Mouse (Mus musculus) MEL (cell line): ENCODE measurements around the gene Per1. TPM values are rescaled to one million over a fixed set of nuclear protein-coding genes. Genes with fewer than 3 reads are reported as not detected.
A peak's percentile ranks its signal among the peaks of the same experiment; 100 is the strongest.

Source experiments
- DNase-seq: peaks from one replicate; pipeline ENCODE4 v3.0.0; 2011; ENCODE audit warnings: low read depth, low spot score
- H3K27ac ChIP-seq: 2 replicates; pipeline ENCODE4 v1.5.1; 2012; ENCODE audit warnings: low read depth, mild to moderate bottlenecking, control low read depth, low read length, moderate library complexity; ENCODE audit not compliant: control insufficient read depth
- H3K27me3 ChIP-seq, 2 experiments: fragments of 150-350 bp in 1 of 2; sonication (generic) in 1 of 2; 2 replicates each; pipeline ENCODE4 v1.6.1; 2012; ENCODE audit warnings: low read length in 2 of 2, mild to moderate bottlenecking in 2 of 2, improper control_type of control experiment in 1 of 2, moderate library complexity in 1 of 2; ENCODE audit not compliant: insufficient read depth in 2 of 2, control insufficient read depth in 1 of 2
- H3K36me3 ChIP-seq, 2 experiments: 2 replicates each; pipeline ENCODE4 v1.6.1; 2012 to 2014; ENCODE audit warnings: low read length in 2 of 2, improper control_type of control experiment in 1 of 2, inconsistent platforms in 1 of 2, mild to moderate bottlenecking in 1 of 2; ENCODE audit not compliant: insufficient read depth in 2 of 2, control insufficient read depth in 1 of 2
- H3K4me1 ChIP-seq, 2 experiments: fragments of 150-350 bp in 1 of 2; sonication (generic) in 1 of 2; 2 replicates each; pipeline ENCODE4 v1.6.1; 2012; ENCODE audit warnings: low read length in 2 of 2, improper control_type of control experiment in 1 of 2, mild to moderate bottlenecking in 1 of 2; ENCODE audit not compliant: insufficient read depth in 2 of 2, control insufficient read depth in 1 of 2
- H3K4me3 ChIP-seq, 2 experiments: fragments of 150-350 bp in 1 of 2; sonication (generic) in 1 of 2; 2 replicates each; pipeline ENCODE4 v1.5.1; 2012; ENCODE audit warnings: low read depth in 2 of 2, low read length in 2 of 2, mild to moderate bottlenecking in 2 of 2, moderate library complexity in 2 of 2, control low read depth in 1 of 2, improper control_type of control experiment in 1 of 2; ENCODE audit not compliant: control insufficient read depth in 1 of 2, insufficient read depth in 1 of 2
- H3K79me2 ChIP-seq: 2 replicates; pipeline ENCODE4 v1.6.1; 2012; ENCODE audit warnings: mild to moderate bottlenecking, low read length, moderate library complexity; ENCODE audit not compliant: control insufficient read depth, poor library complexity, insufficient read depth
- H3K9ac ChIP-seq: 2 replicates; pipeline ENCODE4 v1.6.1; 2012; ENCODE audit warnings: low read depth, mild to moderate bottlenecking, control low read depth, low read length, moderate library complexity; ENCODE audit not compliant: control insufficient read depth, poor library complexity, severe bottlenecking
- H3K9me3 ChIP-seq: fragments of 150-350 bp; sonication (generic); replicated peaks from 2 replicates; pipeline ENCODE4 v1.6.1; 2012; ENCODE audit warnings: mild to moderate bottlenecking, low read length, improper control_type of control experiment, moderate library complexity; ENCODE audit not compliant: insufficient read depth
- BHLHE40 ChIP-seq: IDR thresholded peaks from 2 replicates; pipeline ENCODE4 v1.6.1; 2012; ENCODE audit warnings: low read depth, mild to moderate bottlenecking, inconsistent platforms, low read length, improper control_type of control experiment, borderline replicate concordance
- CHD1 ChIP-seq: IDR thresholded peaks from 2 replicates; pipeline ENCODE4 v1.6.1; 2012; ENCODE audit warnings: low read depth, mild to moderate bottlenecking, inconsistent platforms, low read length, improper control_type of control experiment
- E2F4 ChIP-seq: IDR thresholded peaks from 2 replicates; pipeline ENCODE4 v1.6.1; 2011; ENCODE audit warnings: low read depth, low read length, improper control_type of control experiment, borderline replicate concordance
- ELF1 ChIP-seq: IDR thresholded peaks from 2 replicates; pipeline ENCODE4 v1.6.1; 2014; ENCODE audit warnings: low read depth, mild to moderate bottlenecking, inconsistent platforms, low read length, improper control_type of control experiment, moderate library complexity
- ETS1 ChIP-seq: IDR thresholded peaks from 2 replicates; pipeline ENCODE4 v1.6.1; 2012; ENCODE audit warnings: low read depth, mild to moderate bottlenecking, inconsistent platforms, low read length, improper control_type of control experiment, moderate library complexity
- GATA1 ChIP-seq: IDR thresholded peaks from 2 replicates; pipeline ENCODE4 v1.6.1; 2011; ENCODE audit warnings: low read depth, low read length, improper control_type of control experiment
- HCFC1 ChIP-seq: IDR thresholded peaks from 2 replicates; pipeline ENCODE4 v1.6.1; 2012; ENCODE audit warnings: low read depth, mild to moderate bottlenecking, inconsistent platforms, low read length, improper control_type of control experiment, moderate library complexity
- JUND ChIP-seq: IDR thresholded peaks from 2 replicates; pipeline ENCODE4 v1.6.1; 2011; ENCODE audit warnings: low read depth, mild to moderate bottlenecking, improper control_type of control experiment, low read length
- KAT2A ChIP-seq: conservative IDR thresholded peaks from 2 replicates; pipeline ENCODE4 v1.6.1; 2012; ENCODE audit warnings: low read depth, low read length, improper control_type of control experiment, inconsistent platforms
- MAFK ChIP-seq: IDR thresholded peaks from 2 replicates; pipeline ENCODE4 v1.6.1; 2011; ENCODE audit warnings: low read depth, mild to moderate bottlenecking, low read length, improper control_type of control experiment, borderline replicate concordance
- MAX ChIP-seq: IDR thresholded peaks from 2 replicates; pipeline ENCODE4 v1.6.1; 2011; ENCODE audit warnings: low read length, improper control_type of control experiment
- MAZ ChIP-seq: IDR thresholded peaks from 2 replicates; pipeline ENCODE4 v1.6.1; 2012; ENCODE audit warnings: low read depth, mild to moderate bottlenecking, inconsistent platforms, low read length, improper control_type of control experiment
- MEF2A ChIP-seq: IDR thresholded peaks from 2 replicates; pipeline ENCODE4 v1.6.1; 2014; ENCODE audit warnings: low read depth, mild to moderate bottlenecking, inconsistent platforms, low read length, improper control_type of control experiment; ENCODE audit not compliant: poor library complexity, insufficient replicate concordance, severe bottlenecking; ENCODE audit errors: extremely low read depth
- MXI1 ChIP-seq: IDR thresholded peaks from 2 replicates; pipeline ENCODE4 v1.6.1; 2011; ENCODE audit warnings: mild to moderate bottlenecking, low read depth, low read length, improper control_type of control experiment
- MYB ChIP-seq: IDR thresholded peaks from 2 replicates; pipeline ENCODE4 v1.6.1; 2011; ENCODE audit warnings: mild to moderate bottlenecking, low read depth, low read length, improper control_type of control experiment
- MYC ChIP-seq: IDR thresholded peaks from 2 replicates; pipeline ENCODE4 v1.6.1; 2011; ENCODE audit warnings: low read depth, mild to moderate bottlenecking, low read length, improper control_type of control experiment, moderate library complexity
- NELFE ChIP-seq: IDR thresholded peaks from 2 replicates; pipeline ENCODE4 v1.6.1; 2011; ENCODE audit warnings: low read depth, low read length, improper control_type of control experiment
- POLR2A ChIP-seq, 2 experiments: IDR thresholded peaks; 2 replicates each; pipeline ENCODE4 v1.6.1; 2011 to 2012; ENCODE audit warnings: low read length in 2 of 2, mild to moderate bottlenecking in 2 of 2, control low read depth in 1 of 2, improper control_type of control experiment in 1 of 2, low read depth in 1 of 2, moderate library complexity in 1 of 2; ENCODE audit not compliant: control insufficient read depth in 1 of 2, insufficient read depth in 1 of 2, poor library complexity in 1 of 2
- POLR2AphosphoS5 ChIP-seq: IDR thresholded peaks from 2 replicates; pipeline ENCODE4 v1.6.1; 2012; ENCODE audit warnings: low read depth, borderline replicate concordance, mild to moderate bottlenecking, inconsistent platforms, low read length, moderate library complexity, mixed read lengths
- RAD21 ChIP-seq: IDR thresholded peaks from 2 replicates; pipeline ENCODE4 v1.6.1; 2011; ENCODE audit warnings: mild to moderate bottlenecking, low read depth, low read length, improper control_type of control experiment
- RCOR1 ChIP-seq: IDR thresholded peaks from 2 replicates; pipeline ENCODE4 v1.6.1; 2012; ENCODE audit warnings: low read depth, mild to moderate bottlenecking, inconsistent platforms, low read length, improper control_type of control experiment
- SIN3A ChIP-seq: IDR thresholded peaks from 2 replicates; pipeline ENCODE4 v1.6.1; 2012; ENCODE audit warnings: low read length, improper control_type of control experiment, inconsistent platforms
- SMC3 ChIP-seq: IDR thresholded peaks from 2 replicates; pipeline ENCODE4 v1.6.1; 2011; ENCODE audit warnings: low read depth, low read length, improper control_type of control experiment
- TAL1 ChIP-seq: IDR thresholded peaks from 2 replicates; pipeline ENCODE4 v1.6.1; 2012; ENCODE audit warnings: mild to moderate bottlenecking, inconsistent platforms, low read length, moderate library complexity, mixed read lengths
- TCF12 ChIP-seq: IDR thresholded peaks from 2 replicates; pipeline ENCODE4 v1.6.1; 2014; ENCODE audit warnings: low read depth, mild to moderate bottlenecking, inconsistent platforms, low read length, improper control_type of control experiment, moderate library complexity
- UBTF ChIP-seq: IDR thresholded peaks from 2 replicates; pipeline ENCODE4 v1.6.1; 2012; ENCODE audit warnings: low read depth, mild to moderate bottlenecking, inconsistent platforms, low read length, improper control_type of control experiment, moderate library complexity, borderline replicate concordance; ENCODE audit not compliant: insufficient read depth
- USF2 ChIP-seq, 2 experiments: IDR thresholded peaks; 2 replicates each; pipeline ENCODE4 v1.6.1; 2011 to 2012; ENCODE audit warnings: improper control_type of control experiment in 2 of 2, low read length in 2 of 2, borderline replicate concordance in 1 of 2, inconsistent platforms in 1 of 2, low read depth in 1 of 2, mild to moderate bottlenecking in 1 of 2; ENCODE audit not compliant: insufficient read depth in 1 of 2
- ZC3H11A ChIP-seq: IDR thresholded peaks from 2 replicates; pipeline ENCODE4 v1.6.1; 2012; ENCODE audit warnings: low read depth, mild to moderate bottlenecking, inconsistent platforms, low read length, improper control_type of control experiment
- ZKSCAN1 ChIP-seq: IDR thresholded peaks from 2 replicates; pipeline ENCODE4 v1.6.1; 2012; ENCODE audit warnings: low read depth, mild to moderate bottlenecking, inconsistent platforms, low read length, improper control_type of control experiment, moderate library complexity
- ZMIZ1 ChIP-seq: IDR thresholded peaks from 2 replicates; pipeline ENCODE4 v1.6.1; 2012; ENCODE audit warnings: low read depth, mild to moderate bottlenecking, inconsistent platforms, low read length, improper control_type of control experiment, moderate library complexity
- polyA plus RNA-seq, 2 experiments: library from polyadenylated mRNA; stranded (reverse) in 1 of 2; unstranded in 1 of 2; fragments of >175 nt in 1 of 2; fragments of >200 nt in 1 of 2; gene quantifications; 2 replicates each; pipeline versions ENCODE4 v1.2.1 to v1.2.4; 2012; ENCODE audit warnings: low replicate concordance in 2 of 2, low read depth in 1 of 2; ENCODE audit not compliant: insufficient read length in 2 of 2, insufficient read depth in 1 of 2, missing spikeins in 1 of 2
- total RNA-seq: library from RNA; depleted of rRNA; stranded (reverse); fragments of 300-350 nt; gene quantifications from 2 replicates; pipeline ENCODE4 v1.2.3, GENCODE M21; 2012

Gene Per1
- total and polyA plus RNA-seq, 3 experiments: 4.5 to 34.9 TPM; not detected in 1

DNA sequence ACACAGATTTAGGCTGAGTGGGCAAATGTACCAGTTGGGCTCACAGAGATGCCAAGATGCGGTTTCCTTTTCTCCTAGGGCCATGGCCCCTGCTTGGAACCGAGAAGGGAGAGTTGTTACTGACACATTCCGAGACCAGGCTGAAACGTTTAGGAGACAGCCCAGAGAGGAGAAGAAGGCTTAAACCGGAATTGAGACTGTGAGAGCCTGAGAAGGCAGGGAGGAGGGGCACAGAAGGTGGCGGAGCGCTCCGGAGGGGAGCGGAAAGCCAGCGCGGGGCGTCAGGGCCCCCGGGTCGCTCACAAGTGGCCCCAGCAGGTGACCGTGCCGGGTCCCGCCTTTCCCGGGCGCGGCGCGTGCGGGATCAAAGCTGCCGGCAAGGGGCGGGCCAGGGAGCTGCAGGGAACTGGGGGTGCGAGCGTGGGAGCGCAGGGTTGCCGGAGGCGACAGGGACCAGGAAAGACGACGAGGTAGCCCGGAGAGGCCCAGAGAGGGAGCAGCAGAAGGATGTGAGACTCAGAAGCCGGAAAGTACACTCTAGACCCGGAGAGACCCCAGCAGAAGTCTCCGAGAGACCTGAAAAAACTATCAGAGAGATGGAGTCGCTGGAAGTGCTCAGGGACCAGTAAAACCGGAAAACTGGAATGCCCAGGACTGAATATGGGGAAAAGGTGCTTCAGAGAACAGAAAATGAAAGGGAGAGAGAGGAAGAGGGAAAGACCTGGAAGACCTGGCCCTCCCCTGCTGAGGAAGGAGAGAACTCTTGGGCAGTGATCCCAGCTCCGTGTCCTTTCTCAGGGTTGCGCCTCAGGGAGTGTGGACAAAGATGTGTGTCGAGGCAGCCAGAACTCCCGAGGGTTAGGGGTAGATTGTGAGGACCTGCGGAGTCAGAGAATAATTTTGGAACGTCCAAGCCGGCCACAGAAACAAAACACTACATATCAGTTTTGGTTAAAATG, 23.0 kb downstream of the Per1 start:
- Histone ChIP-seq H3K36me3 (peaks cover 0 to 9% of the 10 kb centered on the region in 2 experiments; a peak in 2 of 4 replicates), H3K79me2 (no peaks in the 10 kb centered on the region; the same call in 1 of the 2 replicates), H3K4me3 (peak overlapping the region; percentile 65 to 96), H3K4me1 (peaks cover 0 to 14% of the 10 kb centered on the region in 2 experiments; a peak in 2 of 4 replicates), H3K9ac (peak overlapping the region; percentile 79), H3K27ac (peak overlapping the region; percentile 53), H3K9me3 (no peaks in the 10 kb centered on the region), H3K27me3 (no peaks in the 10 kb centered on the region)
- peak; percentile 85 for DNase-seq
- TF ChIP-seq SMC3 (no peak), MAZ (peak; percentile 61; the same call in 1 of the 2 replicates), HCFC1 (peak; percentile 20; the same call in 1 of the 2 replicates), MAFK (no peak), RCOR1 (no peak), JUND (no peak), TAL1 (no peak), ZKSCAN1 (no peak), CHD1 (peak; percentile 80; the same call in 1 of the 2 replicates), ETS1 (no peak), TCF12 (0 out of 2 replicates have a peak, but pooled peaks have one; percentile 11), NELFE (no peak; the same call in 1 of the 2 replicates), BHLHE40 (no peak; the same call in 1 of the 2 replicates), MYB (no peak), POLR2A (IDR thresholded peaks at IDR 0.05; ENCODE audit: control insufficient read depth in 1 of 2, insufficient read depth in 1 of 2, low read depth in 1 of 2, low read length in 2 of 2, poor library complexity in 1 of 2) (0 out of 4 replicates have a peak, but pooled peaks of 1 of the 2 experiments have one; percentile 53), GATA1 (no peak), ZC3H11A (no peak), UBTF (peak; percentile 90; the same call in 1 of the 2 replicates), SIN3A (peak; percentile 57), MXI1 (peak; percentile 35; the same call in 1 of the 2 replicates), RAD21 (no peak), MEF2A (no peak), KAT2A (no peak), MYC (0 out of 2 replicates have a peak, but pooled peaks have one; percentile 24), E2F4 (no peak), USF2 (IDR thresholded peaks at IDR 0.05; ENCODE audit: borderline replicate concordance in 1 of 2, insufficient read depth in 1 of 2, low read depth in 1 of 2, low read length in 2 of 2) (no peak), MAX (peak; percentile 53; the same call in 1 of the 2 replicates), POLR2AphosphoS5 (no peak), ZMIZ1 (no peak), ELF1 (0 out of 2 replicates have a peak, but pooled peaks have one; percentile 41)
